Mouse (Mus musculus): ENCODE results near the gene Pitpnm3.

The Pitpnm3 gene

DNA sequence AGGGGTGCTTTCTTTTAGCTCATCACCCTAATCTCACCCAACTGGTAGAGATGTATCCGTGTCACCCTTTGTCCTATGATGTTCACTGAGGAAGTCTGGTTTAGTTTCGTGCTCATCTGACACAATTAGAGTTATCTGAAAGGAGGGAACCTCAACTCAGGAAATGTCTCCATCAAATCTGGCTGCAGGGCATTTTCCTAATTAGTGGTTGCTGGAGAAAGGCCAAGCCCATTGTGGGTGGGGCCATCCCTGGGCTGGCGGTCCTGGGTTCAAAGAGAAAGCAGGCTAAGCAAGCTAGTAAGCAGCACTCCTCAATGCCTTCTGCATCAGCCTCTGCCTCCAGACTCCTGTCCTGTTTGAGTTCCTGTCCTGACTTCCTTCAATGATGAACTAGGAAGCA lies 83.4 kb downstream of the Pitpnm3 start:
- no peak for DNase-seq (ENCODE audit: inconsistent age in 2 of 2, low spot score in 1 of 2)

DNA sequence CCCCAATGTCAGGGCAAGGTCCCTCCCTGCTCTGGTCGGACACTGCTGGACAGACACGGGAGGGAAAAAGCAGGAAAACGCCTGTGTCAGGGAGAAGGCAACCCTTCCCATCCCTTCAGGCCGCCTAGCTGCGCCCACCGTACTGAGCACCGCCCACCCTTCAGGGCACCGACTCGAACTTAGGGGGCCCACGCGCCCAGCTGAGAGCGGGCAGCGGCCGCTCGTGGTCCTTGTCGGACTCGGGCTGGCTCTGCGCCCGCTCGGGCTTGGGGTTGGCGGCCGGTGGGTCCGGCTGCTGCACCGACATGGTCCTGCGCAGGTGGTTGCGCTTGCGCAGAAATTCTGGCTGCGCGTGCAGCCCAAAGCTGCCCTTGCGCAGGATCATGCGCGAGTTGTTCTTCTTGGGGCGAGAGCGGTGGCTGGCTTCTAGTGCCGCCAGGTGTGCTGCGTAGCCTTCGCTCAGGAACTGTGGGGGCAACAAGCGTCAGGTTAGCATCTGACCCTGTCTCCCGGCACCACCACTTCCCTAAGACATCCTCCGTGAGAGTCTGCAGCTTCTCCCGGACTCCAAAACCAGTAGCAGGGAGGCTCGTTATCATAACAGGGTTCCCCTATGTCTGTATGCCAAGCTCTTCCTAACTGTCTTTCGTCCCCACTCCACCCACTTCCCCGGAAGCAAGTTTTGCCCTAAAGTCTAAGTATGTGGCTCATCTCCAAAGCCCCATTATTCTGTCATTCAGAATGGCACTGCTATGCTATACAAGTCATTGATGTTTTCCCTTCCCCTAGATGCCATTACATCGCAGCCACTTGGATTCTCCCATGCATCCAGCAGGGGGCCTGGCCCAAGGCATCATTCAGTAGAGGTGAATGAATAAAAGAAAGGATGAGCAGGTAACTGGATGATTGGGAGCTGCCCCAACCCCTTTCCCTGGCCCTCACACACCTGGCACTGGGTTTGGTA lies 84.4 kb downstream of the Pitpnm3 start:
- peak in 1 of 2 experiments; percentile 45 for DNase-seq (ENCODE audit: inconsistent age in 2 of 2, low spot score in 1 of 2)

DNA sequence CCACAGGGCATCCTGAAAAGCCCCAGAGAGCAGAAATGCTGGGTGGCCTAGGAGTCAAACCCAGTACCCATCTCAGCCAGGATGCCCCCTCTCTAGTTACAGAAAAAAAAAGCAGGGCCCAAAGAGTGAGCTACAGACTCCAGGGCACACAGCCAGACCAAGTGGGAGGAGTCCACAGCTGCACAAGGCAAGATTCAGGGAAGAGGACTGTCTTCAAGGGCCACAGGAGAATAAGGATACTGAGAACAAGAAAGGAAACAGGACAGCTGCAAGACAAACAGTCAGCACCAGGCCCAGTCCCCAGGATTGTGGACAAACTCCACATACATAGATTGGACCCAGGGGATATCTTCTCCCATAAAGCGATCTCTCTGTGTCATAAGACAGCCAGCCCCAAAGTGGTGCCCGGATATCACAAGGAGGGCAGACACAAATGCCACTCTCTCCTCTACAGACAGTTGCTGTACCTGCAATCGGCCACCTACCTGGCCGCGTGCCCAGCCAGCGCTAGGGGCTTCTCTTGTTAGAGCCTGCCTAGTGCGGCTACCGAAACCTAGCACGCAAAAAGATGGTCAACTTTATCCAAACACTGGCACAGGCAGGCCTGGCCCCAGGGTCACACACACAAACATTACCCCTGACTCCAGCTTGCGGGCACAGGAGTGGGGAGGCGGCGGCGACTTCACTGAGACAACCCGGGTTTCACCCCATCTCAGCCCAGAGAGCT lies 85.2 kb downstream of the Pitpnm3 start:
- no peak for DNase-seq (ENCODE audit: inconsistent age in 2 of 2, low spot score in 1 of 2)

DNA sequence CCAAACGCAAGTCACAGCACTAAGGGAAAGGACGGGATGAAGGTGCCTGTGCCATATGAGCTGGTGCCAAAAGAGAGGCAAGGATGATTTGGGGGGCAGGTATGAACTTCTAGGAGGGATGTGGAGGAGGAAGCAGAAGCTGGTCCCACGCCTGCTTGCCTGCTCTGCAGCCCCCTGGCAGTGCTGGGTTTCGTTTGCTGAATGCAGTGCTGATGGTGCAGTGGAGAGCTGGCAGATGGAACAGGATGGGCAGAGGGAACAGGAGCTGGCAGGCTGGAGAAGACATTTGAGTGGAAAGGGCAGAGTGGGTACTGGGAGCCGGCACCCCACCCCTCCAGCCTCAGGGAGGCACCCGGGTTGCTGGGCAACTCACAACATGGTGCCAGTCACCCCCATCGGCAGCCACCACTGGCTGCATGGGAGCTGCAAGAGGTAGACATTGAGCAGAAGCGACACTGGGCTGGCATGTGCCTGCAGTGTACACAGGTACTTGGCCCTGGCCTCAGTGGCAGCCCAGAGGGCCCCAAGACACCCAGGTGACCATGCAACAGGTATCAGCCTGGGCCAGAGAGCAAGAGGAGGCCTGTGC lies 86.3 kb downstream of the Pitpnm3 start:
- no peak for DNase-seq (ENCODE audit: inconsistent age in 2 of 2, low spot score in 1 of 2)

DNA sequence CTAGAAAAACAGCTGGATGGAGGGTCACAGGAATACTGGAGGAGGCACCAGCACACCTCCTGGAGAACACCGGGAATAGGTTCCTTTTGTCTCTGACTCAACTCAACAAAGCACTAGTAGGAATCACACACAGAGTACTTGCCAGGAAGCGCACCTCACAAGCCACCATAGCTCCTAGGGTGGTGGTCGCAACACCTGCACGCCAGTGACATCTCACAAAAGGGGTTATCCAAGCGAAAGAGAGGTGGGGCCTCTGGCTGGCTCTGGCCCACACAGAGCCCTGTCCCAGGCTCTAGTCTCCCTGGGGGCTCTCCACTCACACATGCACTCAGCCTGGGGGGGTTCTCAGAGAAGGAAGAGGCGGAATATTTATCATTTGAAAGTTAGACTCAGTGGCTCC lies 86.8 kb downstream of the Pitpnm3 start:
- DNase-seq (ENCODE audit: inconsistent age in 2 of 2, low spot score in 1 of 2) = no peak

DNA sequence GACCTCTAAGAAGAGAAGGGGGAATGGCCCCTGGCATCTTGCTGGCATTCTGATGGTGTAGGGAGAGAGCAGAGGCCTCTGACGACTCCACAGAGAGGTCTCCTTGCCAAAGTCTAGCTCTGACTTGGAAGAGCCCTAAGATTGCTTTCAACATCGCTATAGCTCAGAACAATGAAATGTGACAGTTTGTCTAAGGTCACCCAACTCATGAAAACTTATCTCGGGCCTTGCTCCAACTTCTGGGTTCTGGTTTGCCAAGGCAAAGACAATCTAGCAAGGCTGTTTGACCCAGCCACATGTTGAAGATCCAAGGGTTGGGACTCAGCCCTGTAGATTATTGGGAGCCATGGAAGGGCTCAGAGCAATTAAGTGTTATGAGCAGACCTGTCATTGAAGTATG lies 91.3 kb downstream of the Pitpnm3 start:
- DNase-seq (ENCODE audit: inconsistent age in 2 of 2, low spot score in 1 of 2) = peak in 1 of 2 experiments; percentile 73

DNA sequence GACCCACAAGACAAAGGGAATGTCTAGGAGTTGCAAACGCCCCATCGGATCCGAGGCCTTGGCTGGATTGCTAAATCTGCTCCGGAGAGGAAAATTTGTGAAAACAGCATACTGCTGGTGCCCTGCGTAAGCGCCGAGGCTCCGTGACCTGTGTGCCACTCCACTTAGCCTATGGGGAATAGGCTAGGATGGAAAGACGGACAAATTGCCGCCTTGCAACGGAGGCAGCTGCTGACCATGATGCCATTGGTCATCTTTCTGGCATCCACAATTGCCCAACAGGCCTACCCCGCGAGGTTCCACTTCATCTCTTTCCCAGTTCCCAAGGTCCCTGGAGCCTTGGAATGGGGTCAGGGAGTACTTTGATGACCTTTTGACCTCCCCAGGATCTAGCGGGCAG lies 92.9 kb downstream of the Pitpnm3 start:
- peak in 1 of 2 experiments; percentile 57 for DNase-seq (ENCODE audit: inconsistent age in 2 of 2, low spot score in 1 of 2)

DNA sequence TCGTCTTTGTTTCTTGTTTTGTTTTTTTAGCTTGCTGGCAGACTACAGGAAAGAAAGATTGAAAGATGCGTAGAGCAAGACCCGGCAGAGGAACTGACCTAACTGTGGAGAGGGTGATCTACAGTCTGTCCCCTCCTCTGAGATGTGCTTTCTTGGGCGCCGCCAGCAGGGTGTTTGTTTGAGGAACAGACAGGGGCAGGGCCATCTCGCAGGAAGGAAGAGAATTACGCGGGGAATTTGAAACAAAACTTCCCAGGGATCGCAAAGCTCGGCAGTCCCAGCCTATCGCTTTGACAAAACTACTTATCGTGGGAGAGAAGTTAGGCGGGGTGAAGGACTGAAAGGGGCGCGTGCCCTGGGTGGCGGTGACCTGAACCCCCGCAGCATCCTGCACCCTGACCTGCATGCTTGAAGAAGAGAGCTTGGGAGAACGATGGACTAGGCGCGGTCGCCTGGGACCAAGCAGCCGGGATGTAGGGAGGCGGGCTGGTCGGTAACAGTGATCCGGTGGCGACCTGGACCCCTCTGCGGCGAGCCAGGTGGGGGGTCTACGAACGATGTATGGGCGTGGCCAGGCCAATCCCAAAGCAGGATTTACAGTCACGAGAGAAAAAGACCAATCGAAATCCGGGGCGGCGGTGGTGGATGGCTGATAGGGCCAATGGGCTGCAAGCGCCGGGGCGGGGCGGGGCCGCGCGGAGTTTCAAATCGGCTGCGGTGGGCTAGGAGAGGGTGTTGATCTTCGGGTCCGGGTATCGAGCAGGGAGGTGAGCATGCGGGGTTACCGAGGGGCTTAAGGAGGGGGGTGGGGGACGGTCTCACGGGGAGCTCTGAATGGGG lies 93.6 kb downstream of the Pitpnm3 start, which contains the start of gene Pimreg:
TSS of gene Pimreg (plus strand) at position 265 of the 840 bp plus-strand sequence.
- DNase-seq (ENCODE audit: inconsistent age in 2 of 2, low spot score in 1 of 2) = peak; percentile 81 to 92

DNA sequence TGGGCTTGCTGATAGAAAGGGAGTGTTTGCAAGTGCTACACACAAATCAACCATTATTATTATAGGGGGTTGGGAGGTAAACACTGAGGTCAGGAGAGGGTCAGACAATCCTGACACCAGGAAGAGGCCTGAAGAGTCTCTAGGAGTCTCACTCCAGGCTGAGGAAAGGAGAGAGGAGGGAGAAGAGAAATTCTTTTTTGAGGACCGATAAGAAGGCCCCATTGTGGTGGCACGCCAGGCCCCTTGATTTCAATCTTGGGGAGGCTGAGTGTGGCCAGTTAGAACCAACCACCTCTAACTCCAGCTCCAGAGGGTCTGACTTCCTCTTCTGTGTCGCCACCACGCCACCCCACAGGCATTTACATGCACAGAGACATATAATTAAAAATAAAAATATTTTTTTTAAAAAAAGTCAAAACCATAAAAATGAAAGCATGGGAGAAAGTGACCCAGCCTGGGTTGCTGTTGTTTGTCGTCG lies 94.2 kb downstream of the Pitpnm3 start:
- DNase-seq (ENCODE audit: inconsistent age in 2 of 2, low spot score in 1 of 2) = peak in 1 of 2 experiments; percentile 31

DNA sequence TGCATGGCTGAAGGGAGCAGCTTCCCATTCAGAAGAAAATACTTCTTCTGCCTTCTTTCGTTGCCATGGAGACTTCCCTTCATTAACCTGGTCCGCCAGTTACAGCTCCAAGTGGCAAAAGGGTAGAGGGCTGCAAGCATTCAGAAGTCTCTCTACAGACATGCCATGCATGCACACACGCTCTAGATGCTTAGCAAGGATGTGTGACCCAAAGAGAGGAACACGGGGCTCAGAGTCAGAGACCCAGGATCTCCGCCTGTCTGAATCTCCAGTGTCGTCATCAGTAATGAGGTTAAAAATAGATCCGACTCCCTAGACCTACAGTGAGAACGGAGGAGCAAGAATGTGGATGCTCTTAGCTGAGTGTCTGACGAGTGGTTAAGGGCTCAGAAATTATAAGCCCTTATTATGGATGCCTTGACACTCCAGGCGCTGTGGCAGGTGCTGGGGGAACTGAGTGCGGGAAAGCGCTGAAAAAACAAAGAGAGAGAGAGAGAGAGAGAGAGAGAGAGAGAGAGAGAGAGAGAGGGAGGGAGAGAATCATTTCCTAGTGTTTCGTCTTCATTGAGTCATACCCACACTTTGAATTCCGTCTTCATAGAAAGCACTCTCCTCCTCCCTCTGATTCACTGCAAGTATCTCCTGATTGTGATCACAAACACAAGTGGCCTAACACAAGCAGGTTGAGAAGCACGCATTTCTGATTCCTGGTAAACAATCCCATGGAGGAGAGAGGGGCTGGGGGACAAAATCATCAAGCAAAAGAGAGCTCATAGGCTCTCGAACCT lies 95.8 kb downstream of the Pitpnm3 start:
- DNase-seq (ENCODE audit: inconsistent age in 2 of 2, low spot score in 1 of 2) = no peak

DNA sequence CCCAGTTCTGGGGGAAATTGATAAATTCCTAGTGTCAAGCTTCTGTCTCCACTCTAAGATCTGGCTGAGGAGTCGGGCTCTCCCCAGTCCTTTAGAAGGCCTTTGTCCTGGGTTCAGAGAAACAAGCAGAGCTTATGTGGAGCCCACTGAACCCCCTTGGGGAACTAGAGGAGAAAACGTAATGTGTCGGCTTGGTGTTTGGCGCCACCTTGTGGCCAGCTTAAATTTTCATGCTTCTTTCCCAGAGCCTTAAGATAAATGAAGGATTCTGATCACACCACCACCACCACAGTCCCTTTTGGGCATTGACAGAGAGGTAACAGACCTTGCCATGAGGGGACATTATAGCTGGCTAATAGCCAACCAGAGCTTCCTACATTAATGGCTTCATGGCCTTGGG lies 97.6 kb downstream of the Pitpnm3 start:
- peak; percentile 45 to 85 for DNase-seq (ENCODE audit: inconsistent age in 2 of 2, low spot score in 1 of 2)

DNA sequence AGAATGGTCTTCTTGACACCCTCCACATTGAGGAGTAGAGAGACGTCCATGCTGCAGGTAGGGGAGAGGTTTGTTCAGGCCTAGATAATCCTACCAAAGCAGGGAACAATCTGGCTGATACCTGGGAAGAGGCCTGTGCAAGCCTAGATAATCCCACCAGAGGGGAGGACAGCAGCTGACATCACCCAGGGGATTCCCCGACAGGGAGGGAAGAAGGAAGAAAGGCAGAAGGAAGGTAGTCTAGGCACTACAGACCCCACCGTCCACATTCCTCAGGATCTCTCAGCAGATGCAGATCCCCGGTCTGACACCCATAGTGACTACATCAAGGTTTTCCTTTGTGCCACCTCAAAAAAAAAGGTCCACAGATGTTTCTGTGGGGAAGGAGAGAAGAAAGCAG lies 98.2 kb downstream of the Pitpnm3 start, which contains the start of gene Aipl1:
TSS of gene Aipl1 (minus strand) at position 101 of the 400 bp plus-strand sequence.
- DNase-seq (ENCODE audit: inconsistent age in 2 of 2, low spot score in 1 of 2) = no peak

DNA sequence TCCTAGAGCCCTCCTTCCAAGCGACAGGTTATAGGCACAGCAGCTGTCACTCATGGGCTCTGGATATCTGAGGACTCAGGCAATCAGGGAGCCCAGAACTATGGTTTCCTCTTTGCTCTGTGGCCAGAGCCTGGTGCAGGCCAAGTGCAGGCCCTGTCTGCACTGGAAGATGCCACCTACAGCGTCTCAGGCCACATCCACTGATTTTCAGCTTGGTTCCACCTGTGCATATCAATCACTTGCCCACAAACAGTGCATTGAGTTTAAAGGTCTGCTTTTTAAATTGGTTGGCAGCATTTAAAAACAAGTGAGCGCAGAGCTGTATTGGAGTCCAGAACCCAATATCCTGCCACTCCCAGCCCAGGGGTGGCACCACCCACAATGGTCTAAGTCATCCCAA lies 103.0 kb downstream of the Pitpnm3 start:
- no peak for DNase-seq (ENCODE audit: inconsistent age in 2 of 2, low spot score in 1 of 2)

DNA sequence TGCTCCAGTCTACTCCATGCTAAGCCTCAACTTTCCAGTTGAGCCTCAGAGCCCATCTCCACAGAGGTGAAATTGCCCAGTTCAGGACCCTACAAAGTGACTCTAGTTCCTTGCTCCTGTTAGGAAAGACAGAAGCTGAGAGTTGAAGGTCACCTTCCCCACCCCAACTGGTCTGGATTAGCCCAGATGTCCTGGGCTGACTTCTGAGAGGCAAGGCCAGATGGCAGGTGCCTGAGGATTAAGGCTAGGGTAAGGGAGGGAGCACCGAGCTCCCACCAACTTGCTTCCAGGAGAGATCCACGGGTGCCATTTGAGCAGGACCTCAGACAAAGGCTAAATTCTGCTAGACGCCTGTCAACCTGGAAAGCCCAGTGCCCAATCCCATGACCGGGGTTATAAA lies 103.5 kb downstream of the Pitpnm3 start:
- DNase-seq (ENCODE audit: inconsistent age in 2 of 2, low spot score in 1 of 2) = no peak

DNA sequence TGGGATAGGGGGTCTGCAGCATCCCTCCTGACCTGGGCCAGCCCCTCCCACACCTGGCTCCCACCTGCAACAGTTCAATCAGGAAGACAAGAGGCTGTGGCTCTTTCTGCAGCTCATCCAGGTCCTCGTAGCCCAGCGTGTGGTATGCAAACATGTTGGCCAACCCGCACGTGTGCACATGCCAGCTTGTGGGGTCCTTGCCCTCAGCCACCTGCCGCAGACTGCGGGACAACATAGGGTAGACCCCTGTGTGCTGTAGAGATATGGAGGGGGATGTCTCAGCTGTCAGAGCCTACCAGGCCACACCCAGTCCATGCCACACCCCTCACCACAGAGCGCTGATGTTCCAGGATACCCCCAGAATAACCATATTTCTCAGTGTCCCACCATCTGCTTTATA lies 104.2 kb downstream of the Pitpnm3 start:
- no peak for DNase-seq (ENCODE audit: inconsistent age in 2 of 2, low spot score in 1 of 2)

DNA sequence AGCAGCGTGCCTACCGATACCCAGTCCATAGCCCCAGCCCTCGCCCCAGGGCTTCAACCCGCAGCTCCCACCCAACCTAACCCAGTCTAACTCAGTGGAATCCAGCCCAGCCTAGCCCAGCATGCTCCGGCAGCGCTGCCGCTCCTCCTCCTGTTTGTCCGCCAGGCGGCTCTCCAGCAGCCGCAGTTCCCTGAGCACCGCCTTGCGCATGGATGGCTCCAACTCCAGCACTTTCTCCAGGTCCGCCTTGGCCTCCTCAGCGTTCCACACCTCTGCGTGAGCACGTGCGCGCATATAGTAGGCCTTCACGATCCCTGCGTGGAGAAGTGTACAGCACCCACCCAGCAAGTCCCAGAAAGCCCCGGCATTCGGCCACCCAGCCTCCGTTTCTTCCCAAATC lies 106.4 kb downstream of the Pitpnm3 start:
- peak in 1 of 2 experiments; percentile 48 for DNase-seq (ENCODE audit: inconsistent age in 2 of 2, low spot score in 1 of 2)

DNA sequence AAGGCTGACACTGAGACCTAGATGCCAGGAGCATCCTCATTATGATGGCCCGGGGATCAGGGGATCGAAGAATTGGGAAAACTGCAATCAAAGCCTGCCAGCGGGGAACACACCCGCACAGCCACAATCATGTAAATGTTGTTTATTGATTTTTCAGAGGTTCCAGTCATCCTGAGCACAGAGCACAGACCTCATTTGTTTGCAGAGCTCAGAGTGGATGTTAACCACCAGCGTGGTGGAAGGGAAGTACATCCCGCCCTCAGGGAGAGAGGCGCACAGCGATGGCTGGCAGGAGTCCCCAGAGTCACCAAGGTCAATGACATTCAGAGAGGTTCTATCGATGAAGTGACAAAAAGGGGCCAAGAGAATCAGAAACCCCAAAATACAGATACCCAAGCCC lies 107.7 kb downstream of the Pitpnm3 start:
- DNase-seq (ENCODE audit: inconsistent age in 2 of 2, low spot score in 1 of 2) = no peak

DNA sequence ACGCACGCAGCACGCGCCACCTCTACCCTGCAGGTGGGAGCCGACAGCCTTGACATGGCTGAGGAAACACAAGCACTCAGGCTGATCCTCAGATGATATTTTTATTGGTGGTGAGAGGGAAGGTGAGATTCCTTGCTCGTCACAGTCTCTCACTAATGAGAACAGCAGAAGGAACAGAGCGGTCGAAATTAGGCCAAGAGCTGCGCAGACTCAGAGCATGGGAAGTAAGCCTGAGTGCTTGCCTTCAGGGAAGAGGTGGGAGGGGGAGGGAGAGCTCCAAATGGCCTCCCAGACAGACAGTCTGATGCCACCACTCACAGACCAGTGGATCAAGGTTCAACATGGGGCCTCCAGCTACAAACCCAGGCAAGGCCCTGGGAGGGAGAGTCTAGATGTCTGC lies 109.1 kb downstream of the Pitpnm3 start:
- no peak for DNase-seq (ENCODE audit: inconsistent age in 2 of 2, low spot score in 1 of 2)

DNA sequence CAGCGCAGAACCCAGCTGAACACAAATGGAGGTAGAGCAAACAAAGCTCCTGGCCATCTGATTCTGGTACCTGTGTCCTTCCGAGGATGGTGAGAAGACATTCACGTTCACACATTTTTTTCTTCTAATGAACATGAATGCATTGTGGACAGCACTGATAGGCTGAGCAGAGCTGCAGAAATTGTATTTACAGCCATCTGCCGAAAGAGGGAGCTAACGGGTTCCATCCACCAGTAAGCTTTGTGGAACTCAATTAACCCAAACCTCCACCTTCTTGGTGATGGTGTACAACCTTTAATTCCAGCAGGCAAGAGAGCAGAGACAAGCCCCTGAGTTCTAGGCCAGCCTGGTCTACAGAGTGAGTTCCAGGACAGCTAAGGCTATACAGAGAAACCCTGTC lies 109.7 kb downstream of the Pitpnm3 start:
- DNase-seq (ENCODE audit: inconsistent age in 2 of 2, low spot score in 1 of 2) = peak in 1 of 2 experiments; percentile 60
